Mouse (Mus musculus): Measurements from ENCODE around the gene Calm1. TPM values are rescaled to one million over a fixed set of nuclear protein-coding genes. Genes with fewer than 3 reads are reported as not detected.
"Not testable (repeated sequence)": the region's sequence is repeated elsewhere in the genome, so short reads cannot be mapped to it uniquely, and the experiment has no call there.

Calm1 gene
- polyA plus RNA-seq, 1 experiment: 398 TPM

- H3K27ac ChIP-seq (replicated peaks; ENCODE audit: low read depth, low read length): no peak overlapping the region
- no peak overlapping the region for H3K4me3 ChIP-seq (ENCODE audit: insufficient read depth, low read depth, low read length)
- H3K4me1 ChIP-seq (ENCODE audit: control insufficient read depth, insufficient read depth, insufficient read length, low read length): peaks cover 12% of the 10 kb centered on the region
Measured at GRCm38 (mm10) chr12:100206926-100207325, 7.7 kb downstream of the Calm1 start.

- no peak overlapping the region for H3K4me3 ChIP-seq (ENCODE audit: insufficient read depth, low read depth, low read length)
- H3K4me1 ChIP-seq (ENCODE audit: control insufficient read depth, insufficient read depth, insufficient read length, low read length): peaks cover 14% of the 10 kb centered on the region
- H3K27ac ChIP-seq (replicated peaks; ENCODE audit: low read depth, low read length): no peak overlapping the region
Measured at GRCm38 (mm10) chr12:100209701-100210478, 10.7 kb downstream of the Calm1 start.

- H3K4me3 ChIP-seq (ENCODE audit: insufficient read depth, low read depth, low read length): no peak overlapping the region
- H3K4me1 ChIP-seq (ENCODE audit: control insufficient read depth, insufficient read depth, insufficient read length, low read length): peaks cover 14% of the 10 kb centered on the region
- 0 out of 2 replicates have a peak overlapping the region, but pooled peaks have one; percentile 12 for H3K27ac ChIP-seq (replicated peaks; ENCODE audit: low read depth, low read length)
Measured at GRCm38 (mm10) chr12:100210973-100211372, 11.7 kb downstream of the Calm1 start.

- peak overlapping the region; percentile 33; the same call in 1 of the 2 replicates for H3K27ac ChIP-seq (replicated peaks; ENCODE audit: low read depth, low read length)
Measured at GRCm38 (mm10) chr12:100211453-100212185, 12.4 kb downstream of the Calm1 start.

GRCm38 (mm10) chr12:100212397-100212796 lies 13.2 kb downstream of the Calm1 start:
- Histone ChIP-seq H3K27ac (replicated peaks; ENCODE audit: low read depth, low read length) (peak overlapping the region; percentile 33; the same call in 1 of the 2 replicates), H3K4me1 (ENCODE audit: control insufficient read depth, insufficient read depth, insufficient read length, low read length) (peaks cover 14% of the 10 kb centered on the region), H3K4me3 (ENCODE audit: insufficient read depth, low read depth, low read length) (no peak overlapping the region)

More at GRCm38 (mm10) chr12:100211453-100212185, 12.4 kb downstream of the Calm1 start:
- peaks cover 14% of the 10 kb centered on the region for H3K4me1 ChIP-seq (ENCODE audit: control insufficient read depth, insufficient read depth, insufficient read length, low read length)
- no peak overlapping the region for H3K4me3 ChIP-seq (ENCODE audit: insufficient read depth, low read depth, low read length)

GRCm38 (mm10) chr12:100213162-100213561 lies 13.9 kb downstream of the Calm1 start:
- H3K27ac ChIP-seq (replicated peaks; ENCODE audit: low read depth, low read length): no peak overlapping the region
- H3K4me3 ChIP-seq (ENCODE audit: insufficient read depth, low read depth, low read length): no peak overlapping the region
- H3K4me1 ChIP-seq (ENCODE audit: control insufficient read depth, insufficient read depth, insufficient read length, low read length): peaks cover 14% of the 10 kb centered on the region

GRCm38 (mm10) chr12:100214156-100214555 lies 14.9 kb downstream of the Calm1 start:
- Histone ChIP-seq H3K4me3 (ENCODE audit: insufficient read depth, low read depth, low read length) (no peak overlapping the region), H3K27ac (replicated peaks; ENCODE audit: low read depth, low read length) (no peak overlapping the region), H3K4me1 (ENCODE audit: control insufficient read depth, insufficient read depth, insufficient read length, low read length) (peaks cover 14% of the 10 kb centered on the region)

- H3K4me3 ChIP-seq (ENCODE audit: insufficient read depth, low read depth, low read length): no peak overlapping the region
- no peak overlapping the region for H3K27ac ChIP-seq (replicated peaks; ENCODE audit: low read depth, low read length)
- peaks cover 14% of the 10 kb centered on the region for H3K4me1 ChIP-seq (ENCODE audit: control insufficient read depth, insufficient read depth, insufficient read length, low read length)
Measured at GRCm38 (mm10) chr12:100214738-100215137, 15.5 kb downstream of the Calm1 start.

- not testable (repeated sequence) for H3K27ac ChIP-seq (replicated peaks; ENCODE audit: low read depth, low read length)
Measured at GRCm38 (mm10) chr12:100217087-100217486, 17.9 kb downstream of the Calm1 start.

GRCm38 (mm10) chr12:100220012-100220411 lies 20.8 kb downstream of the Calm1 start:
- Histone ChIP-seq H3K4me3 (ENCODE audit: insufficient read depth, low read depth, low read length) (no peak overlapping the region), H3K4me1 (ENCODE audit: control insufficient read depth, insufficient read depth, insufficient read length, low read length) (peaks cover 7% of the 10 kb centered on the region), H3K27ac (replicated peaks; ENCODE audit: low read depth, low read length) (no peak overlapping the region)

More at GRCm38 (mm10) chr12:100217087-100217486, 17.9 kb downstream of the Calm1 start:
- H3K4me1 ChIP-seq (ENCODE audit: control insufficient read depth, insufficient read depth, insufficient read length, low read length); H3K4me3 ChIP-seq (ENCODE audit: insufficient read depth, low read depth, low read length): not testable (repeated sequence)

GRCm38 (mm10) chr12:100221608-100222321 lies 22.5 kb downstream of the Calm1 start:
- H3K27ac ChIP-seq (replicated peaks; ENCODE audit: low read depth, low read length): no peak overlapping the region
- peaks cover 7% of the 10 kb centered on the region for H3K4me1 ChIP-seq (ENCODE audit: control insufficient read depth, insufficient read depth, insufficient read length, low read length)
- H3K4me3 ChIP-seq (ENCODE audit: insufficient read depth, low read depth, low read length): no peak overlapping the region

GRCm38 (mm10) chr12:100222322-100222993 lies 23.2 kb downstream of the Calm1 start:
- Histone ChIP-seq H3K27ac (replicated peaks; ENCODE audit: low read depth, low read length) (no peak overlapping the region), H3K4me1 (ENCODE audit: control insufficient read depth, insufficient read depth, insufficient read length, low read length) (peaks cover 7% of the 10 kb centered on the region), H3K4me3 (ENCODE audit: insufficient read depth, low read depth, low read length) (no peak overlapping the region)

- H3K27ac ChIP-seq (replicated peaks; ENCODE audit: low read depth, low read length): peak overlapping the region; percentile 85
- no peak overlapping the region for H3K4me3 ChIP-seq (ENCODE audit: insufficient read depth, low read depth, low read length)
- H3K4me1 ChIP-seq (ENCODE audit: control insufficient read depth, insufficient read depth, insufficient read length, low read length): peaks cover 7% of the 10 kb centered on the region
Measured at GRCm38 (mm10) chr12:100223531-100223930, 24.3 kb downstream of the Calm1 start.

GRCm38 (mm10) chr12:100225196-100225595 lies 26.0 kb downstream of the Calm1 start:
- peaks cover 7% of the 10 kb centered on the region for H3K4me1 ChIP-seq (ENCODE audit: control insufficient read depth, insufficient read depth, insufficient read length, low read length)
- H3K27ac ChIP-seq (replicated peaks; ENCODE audit: low read depth, low read length): no peak overlapping the region
- no peak overlapping the region for H3K4me3 ChIP-seq (ENCODE audit: insufficient read depth, low read depth, low read length)
